Mouse (Mus musculus): ENCODE measurements at regions not wholly inside any gene's neighbourhood (a gene's known extent, or its start where the extent isn't known, plus 50 kb on each side); places are given as distances from the start of the nearest gene placed in this dataset.

- no peaks in the 10 kb centered on the region for H3K36me3 ChIP-seq
- no peak overlapping the region for H3K9ac ChIP-seq
- WGBS (ENCODE audit: insufficient replicate concordance), result 49% methylated on average over 2 of the region's 2 CpGs
- H3K9me3 ChIP-seq (replicated peaks), result no peaks in the 10 kb centered on the region
- H3K27ac ChIP-seq, result no peak overlapping the region
- H3K27me3 ChIP-seq (replicated peaks), result no peaks in the 10 kb centered on the region
- no peaks in the 10 kb centered on the region for H3K4me1 ChIP-seq
- H3K4me2 ChIP-seq, result no peak overlapping the region
- ATAC-seq, result no peak
- H3K4me3 ChIP-seq, result no peak overlapping the region
These were observed 91.5 kb downstream of the Fam84b start for GRCm38 (mm10) chr15:60762071-60762470.

GRCm38 (mm10) chr15:60760015-60760437 is 93.6 kb downstream of the Fam84b start:
- Histone ChIP-seq H3K27ac (no peak overlapping the region), H3K4me1 (no peaks in the 10 kb centered on the region), H3K36me3 (no peaks in the 10 kb centered on the region), H3K4me2 (no peak overlapping the region), H3K27me3 (replicated peaks) (no peaks in the 10 kb centered on the region), H3K4me3 (no peak overlapping the region), H3K9me3 (replicated peaks) (no peaks in the 10 kb centered on the region), H3K9ac (no peak overlapping the region)
- ATAC-seq, result no peak
- WGBS (ENCODE audit: insufficient replicate concordance), result 22% methylated on average over 6 of the region's 6 CpGs

DNA sequence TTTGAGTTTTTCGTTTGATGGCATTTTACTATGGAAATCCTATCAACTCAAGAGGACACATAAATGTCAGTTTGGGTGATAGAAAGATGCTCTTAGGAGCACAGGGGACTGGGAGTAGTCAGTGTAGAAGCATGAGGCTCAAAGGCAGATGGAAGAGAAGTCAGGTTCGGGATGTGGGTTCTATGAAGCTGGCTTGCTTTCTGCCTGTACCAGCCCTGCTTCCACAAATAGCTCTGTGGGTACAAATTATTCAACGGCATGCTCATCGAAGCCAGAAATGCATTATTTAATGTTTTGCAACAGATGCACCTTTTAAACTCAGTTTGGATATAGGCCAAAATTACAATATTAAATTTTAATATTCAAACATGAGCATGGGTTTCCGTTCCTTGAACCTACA is 99.3 kb downstream of the Fam84b start:
- no peaks in the 10 kb centered on the region for H3K9me3 ChIP-seq (replicated peaks)
- H3K9ac ChIP-seq, result no peak overlapping the region
- ATAC-seq, result no peak
- H3K36me3 ChIP-seq, result no peaks in the 10 kb centered on the region
- no peak overlapping the region for H3K4me3 ChIP-seq
- no peaks in the 10 kb centered on the region for H3K4me1 ChIP-seq
- no peak overlapping the region for H3K27ac ChIP-seq
- H3K4me2 ChIP-seq, result no peak overlapping the region
- 67% methylated on average over 5 of the region's 5 CpGs for WGBS (ENCODE audit: insufficient replicate concordance)
- H3K27me3 ChIP-seq (replicated peaks), result no peaks in the 10 kb centered on the region

DNA sequence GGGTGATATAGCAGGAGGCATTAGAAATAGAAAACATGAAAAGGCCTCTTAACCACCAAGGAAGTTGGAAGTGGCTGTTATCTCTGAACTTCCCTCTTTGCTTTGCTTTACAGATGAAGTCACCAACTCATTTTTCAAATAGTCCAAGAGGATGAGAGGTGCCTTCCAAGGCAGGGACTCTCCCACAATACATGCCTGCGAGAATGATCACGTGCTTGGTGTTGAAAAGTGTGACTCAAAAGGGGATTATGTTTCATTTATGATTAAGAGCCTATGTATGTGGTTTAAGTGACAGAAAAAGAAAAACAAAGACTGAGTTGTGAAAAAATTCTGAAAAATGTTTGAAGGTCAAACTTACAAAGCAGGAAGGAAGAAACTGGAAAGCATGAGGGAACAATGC is 114.0 kb downstream of the Fam84b start:
- H3K36me3 ChIP-seq, result no peaks in the 10 kb centered on the region
- no peak overlapping the region for H3K9ac ChIP-seq
- H3K27me3 ChIP-seq (replicated peaks), result no peaks in the 10 kb centered on the region
- no peak overlapping the region for H3K4me2 ChIP-seq
- H3K9me3 ChIP-seq (replicated peaks), result no peaks in the 10 kb centered on the region
- no peak overlapping the region for H3K27ac ChIP-seq
- 39% methylated on average over 2 of the region's 2 CpGs for WGBS (ENCODE audit: insufficient replicate concordance)
- H3K4me1 ChIP-seq, result no peaks in the 10 kb centered on the region
- H3K4me3 ChIP-seq, result no peak overlapping the region
- ATAC-seq, result no peak

GRCm38 (mm10) chr15:60738258-60738657 is 115.3 kb downstream of the Fam84b start:
- no peak for ATAC-seq

DNA sequence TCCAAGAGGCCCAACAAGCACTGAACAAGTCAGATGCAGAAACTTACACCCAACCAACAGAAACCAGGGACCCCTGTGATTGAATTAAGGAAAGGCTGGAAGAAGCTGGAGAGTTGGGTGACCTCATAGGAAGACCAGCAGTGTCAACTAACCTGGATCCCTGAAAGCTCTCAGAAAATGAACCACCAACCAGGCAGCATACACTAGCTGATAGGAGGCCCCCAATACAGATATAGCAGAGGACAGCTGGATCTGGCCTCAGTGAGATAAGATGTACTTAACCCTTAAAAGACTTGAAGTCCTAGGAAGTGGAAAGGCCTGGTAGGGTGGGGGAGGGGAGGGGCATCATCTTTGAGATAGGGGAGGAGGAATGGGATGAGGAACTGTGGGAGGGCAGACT is 121.2 kb downstream of the Fam84b start:
- H3K36me3 ChIP-seq, result no peaks in the 10 kb centered on the region
- peak; percentile 57; the same call in 1 of the 2 replicates for ATAC-seq
- no peaks in the 10 kb centered on the region for H3K9me3 ChIP-seq (replicated peaks)

More at GRCm38 (mm10) chr15:60738258-60738657, 115.3 kb downstream of the Fam84b start:
- Histone ChIP-seq H3K9me3 (replicated peaks) (no peaks in the 10 kb centered on the region), H3K4me3 (no peak overlapping the region), H3K4me2 (no peak overlapping the region), H3K27me3 (replicated peaks) (no peaks in the 10 kb centered on the region), H3K4me1 (no peaks in the 10 kb centered on the region), H3K27ac (no peak overlapping the region), H3K9ac (no peak overlapping the region), H3K36me3 (no peaks in the 10 kb centered on the region)
- WGBS (ENCODE audit: insufficient replicate concordance), result 80% methylated on average over 3 of the region's 3 CpGs

DNA sequence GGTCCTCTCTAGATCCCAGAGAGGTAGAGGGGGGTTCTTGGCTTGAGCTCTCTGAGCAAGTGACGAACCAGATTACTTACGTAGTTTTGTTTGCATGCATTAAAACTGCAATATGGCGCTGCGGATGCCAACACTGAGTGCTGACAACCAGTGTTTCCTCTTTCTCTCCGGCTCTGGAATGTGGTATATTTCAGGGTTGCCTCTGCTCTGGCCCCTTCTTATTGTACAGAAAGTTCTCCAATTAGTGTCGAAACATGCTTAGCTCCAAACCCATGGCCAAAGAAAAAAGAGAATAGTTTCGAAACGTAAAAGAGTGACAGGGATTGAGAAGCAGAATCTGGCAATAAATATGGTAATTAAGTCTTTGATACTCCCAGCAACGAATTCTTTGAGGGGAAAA is 124.8 kb downstream of the Fam84b start:
- WGBS (ENCODE audit: insufficient replicate concordance), result 69% methylated on average over 9 of the region's 9 CpGs
- no peak for ATAC-seq
- H3K4me3 ChIP-seq, result no peak overlapping the region
- no peaks in the 10 kb centered on the region for H3K9me3 ChIP-seq (replicated peaks)
- no peak overlapping the region for H3K9ac ChIP-seq
- no peaks in the 10 kb centered on the region for H3K4me1 ChIP-seq
- H3K4me2 ChIP-seq, result no peak overlapping the region
- no peaks in the 10 kb centered on the region for H3K36me3 ChIP-seq
- H3K27ac ChIP-seq, result no peak overlapping the region
- no peaks in the 10 kb centered on the region for H3K27me3 ChIP-seq (replicated peaks)

More for the DNA sequence above, 121.2 kb downstream of the Fam84b start:
- Histone ChIP-seq H3K27ac (no peak overlapping the region), H3K4me3 (no peak overlapping the region), H3K4me1 (no peaks in the 10 kb centered on the region), H3K9ac (no peak overlapping the region), H3K27me3 (replicated peaks) (no peaks in the 10 kb centered on the region), H3K4me2 (no peak overlapping the region)

- Histone ChIP-seq H3K9ac (no peak overlapping the region), H3K27me3 (replicated peaks) (no peaks in the 10 kb centered on the region), H3K4me3 (no peak overlapping the region), H3K36me3 (no peaks in the 10 kb centered on the region), H3K4me1 (no peaks in the 10 kb centered on the region), H3K9me3 (replicated peaks) (no peaks in the 10 kb centered on the region), H3K27ac (no peak overlapping the region), H3K4me2 (no peak overlapping the region)
- 72% methylated on average over 4 of the region's 4 CpGs for WGBS (ENCODE audit: insufficient replicate concordance)
- ATAC-seq, result no peak
These were observed 125.2 kb downstream of the Fam84b start for GRCm38 (mm10) chr15:60728337-60728736.

- H3K36me3 ChIP-seq, result no peaks in the 10 kb centered on the region
- H3K9me3 ChIP-seq (replicated peaks), result no peaks in the 10 kb centered on the region
- no peak for ATAC-seq
- no peak overlapping the region for H3K4me2 ChIP-seq
- WGBS (ENCODE audit: insufficient replicate concordance), result 64% methylated on average over 5 of the region's 5 CpGs
- no peak overlapping the region for H3K4me3 ChIP-seq
- no peaks in the 10 kb centered on the region for H3K27me3 ChIP-seq (replicated peaks)
- no peak overlapping the region for H3K9ac ChIP-seq
- H3K27ac ChIP-seq, result no peak overlapping the region
- no peaks in the 10 kb centered on the region for H3K4me1 ChIP-seq
These were observed 134.2 kb downstream of the Fam84b start for GRCm38 (mm10) chr15:60719332-60719731.

GRCm38 (mm10) chr15:60708678-60709077 is 144.9 kb downstream of the Fam84b start:
- H3K4me3 ChIP-seq, result no peak overlapping the region

DNA sequence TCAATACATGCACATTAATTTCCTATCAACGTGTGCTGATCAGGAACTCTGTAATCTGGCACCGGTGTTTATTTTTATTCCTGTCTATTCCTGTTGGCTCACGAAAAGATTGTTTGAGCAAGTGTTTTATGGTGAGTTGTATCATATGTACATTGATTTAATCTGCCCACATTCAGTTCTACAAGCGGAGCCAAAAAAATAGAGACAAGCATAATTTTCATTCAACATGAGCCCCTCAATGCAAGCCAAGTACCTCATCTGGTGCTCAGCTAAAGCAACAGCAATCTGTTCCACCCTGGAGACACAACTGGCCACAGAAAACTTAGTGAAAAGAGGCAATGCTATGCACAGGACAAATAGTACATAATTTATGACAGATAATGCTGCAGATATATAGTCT is 147.6 kb downstream of the Fam84b start:
- no peaks in the 10 kb centered on the region for H3K36me3 ChIP-seq
- H3K4me2 ChIP-seq, result no peak overlapping the region
- H3K4me3 ChIP-seq, result no peak overlapping the region
- H3K27me3 ChIP-seq (replicated peaks), result no peaks in the 10 kb centered on the region
- ATAC-seq, result no peak
- no peaks in the 10 kb centered on the region for H3K9me3 ChIP-seq (replicated peaks)
- 73% methylated on average over 4 of the region's 4 CpGs for WGBS (ENCODE audit: insufficient replicate concordance)
- no peak overlapping the region for H3K9ac ChIP-seq
- no peaks in the 10 kb centered on the region for H3K4me1 ChIP-seq
- no peak overlapping the region for H3K27ac ChIP-seq

More at GRCm38 (mm10) chr15:60708678-60709077, 144.9 kb downstream of the Fam84b start:
- Histone ChIP-seq H3K4me1 (no peaks in the 10 kb centered on the region), H3K27me3 (replicated peaks) (no peaks in the 10 kb centered on the region), H3K9me3 (replicated peaks) (no peaks in the 10 kb centered on the region), H3K36me3 (no peaks in the 10 kb centered on the region), H3K4me2 (no peak overlapping the region), H3K9ac (no peak overlapping the region), H3K27ac (no peak overlapping the region)
- no peak for ATAC-seq

DNA sequence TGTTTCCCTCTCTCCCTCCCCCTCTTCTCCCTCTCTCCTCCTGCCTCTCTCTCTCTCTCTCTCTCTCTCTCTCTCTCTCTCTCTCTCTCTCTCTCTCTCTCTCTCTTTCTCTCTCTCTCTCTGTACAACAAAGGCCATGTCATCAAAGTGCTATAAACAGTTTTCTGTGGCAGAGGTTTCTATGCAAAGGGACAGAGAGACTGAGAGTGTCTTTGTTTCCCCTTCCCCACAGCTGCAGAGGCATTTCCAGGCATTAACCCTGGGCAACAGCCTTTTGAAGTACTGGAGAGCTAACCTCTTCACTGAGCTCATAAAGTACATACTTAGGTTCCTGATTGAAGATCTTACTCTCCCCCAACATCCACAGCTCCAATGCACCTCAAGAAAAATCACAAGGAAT is 152.3 kb downstream of the Fam84b start:
- Histone ChIP-seq H3K4me2 (no peak overlapping the region), H3K27me3 (replicated peaks) (no peaks in the 10 kb centered on the region), H3K9me3 (replicated peaks) (no peaks in the 10 kb centered on the region), H3K4me3 (no peak overlapping the region), H3K36me3 (no peaks in the 10 kb centered on the region), H3K4me1 (no peaks in the 10 kb centered on the region), H3K9ac (no peak overlapping the region), H3K27ac (no peak overlapping the region)
- ATAC-seq, result no peak

DNA sequence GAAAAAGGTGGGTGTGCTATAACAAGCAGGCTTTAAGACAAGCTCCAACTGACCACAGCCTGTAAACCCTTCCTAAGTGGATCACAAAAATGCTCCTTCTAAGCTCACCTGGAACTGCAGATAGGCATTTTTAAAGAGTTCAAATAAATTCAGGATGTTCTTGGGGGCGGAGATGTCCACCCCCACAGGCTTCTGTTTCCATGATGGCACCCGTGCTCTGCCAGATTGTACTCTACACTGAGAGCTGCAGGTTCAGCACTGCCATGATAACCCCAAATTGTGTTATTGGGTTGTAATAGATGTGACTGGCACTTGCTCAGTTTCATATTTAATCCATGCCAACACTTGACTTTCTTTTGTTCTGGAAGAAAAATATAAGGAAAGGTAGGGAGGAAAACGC is 158.8 kb downstream of the Fam84b start:
- H3K4me1 ChIP-seq, result no peaks in the 10 kb centered on the region
- H3K4me2 ChIP-seq, result no peak overlapping the region
- WGBS (ENCODE audit: insufficient replicate concordance), result 71% methylated on average over 3 of the region's 3 CpGs
- no peak overlapping the region for H3K4me3 ChIP-seq
- H3K27ac ChIP-seq, result no peak overlapping the region
- ATAC-seq, result no peak
- no peak overlapping the region for H3K9ac ChIP-seq
- no peaks in the 10 kb centered on the region for H3K27me3 ChIP-seq (replicated peaks)
- H3K36me3 ChIP-seq, result no peaks in the 10 kb centered on the region
- no peaks in the 10 kb centered on the region for H3K9me3 ChIP-seq (replicated peaks)
